Mouse (Mus musculus) kidney, postnatal 4 days (tissue): ENCODE measurements around the gene Olfr366.
"Not testable (repeated sequence)": the region's sequence is repeated elsewhere in the genome, so short reads cannot be mapped to it uniquely, and the experiment has no call there.

Source experiments
- DNase-seq, 2 experiments: peaks; one replicate each; pipeline ENCODE4 v3.0.0; 2021; ENCODE audit warnings: mixed read lengths in 2 of 2

The Olfr366 gene

GRCm38 (mm10) chr2:37211274-37211673 lies at the start of gene Olfr366:
Gene Olfr366, plus strand, starts transcription at chr2:37211574.
- DNase-seq = no peak

- DNase-seq = no peak
Observed at GRCm38 (mm10) chr2:37187898-37188297, 23.5 kb upstream of the Olfr366 start, which contains the start of gene Olfr365. Gene Olfr365, plus strand, starts transcription at chr2:37188198.

DNA sequence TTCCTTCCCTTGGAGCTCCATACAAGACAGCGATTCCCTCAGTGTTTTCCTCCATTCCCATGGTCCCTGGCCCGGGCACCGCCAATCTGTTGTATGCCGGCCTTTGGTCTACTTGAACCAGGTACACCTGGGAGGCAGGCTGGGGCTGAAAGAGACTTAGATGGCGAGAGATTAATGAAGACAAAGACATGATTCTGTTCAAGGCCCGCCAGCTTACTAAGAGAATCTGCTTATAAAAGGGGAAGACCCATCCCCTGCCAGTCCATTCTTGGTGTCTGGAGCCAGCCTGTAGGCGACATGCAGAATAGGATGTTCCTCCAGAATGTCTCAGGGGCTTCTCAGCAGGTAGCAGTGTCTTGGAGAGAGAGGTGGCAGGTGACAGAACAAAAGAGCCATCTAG lies 50.4 kb downstream of the Olfr366 start:
- DNase-seq = not testable (repeated sequence)
